Mouse (Mus musculus) neural tube, embryonic 13.5 days (tissue): Measurements from ENCODE around the gene T2. TPM values are rescaled to one million over a fixed set of nuclear protein-coding genes. Genes with fewer than 3 reads are reported as not detected.
A peak's percentile ranks its signal among the peaks of the same experiment; 100 is the strongest.

ENCODE experiments used
- ATAC-seq: fragments of 200-750 bp; cut with Nextera tagmentation; 2 replicates; pipeline ENCODE4 v1.8.0; 2017; ENCODE audit warnings: low read depth, mild to moderate bottlenecking, moderate TSS enrichment, moderate library complexity
- H3K27ac ChIP-seq: fragments of 300-500 bp; sonication (generic); replicated peaks from 2 replicates; pipeline ENCODE4 v1.5.1; 2015; ENCODE audit warnings: moderate library complexity, mild to moderate bottlenecking, inconsistent platforms
- H3K27me3 ChIP-seq: fragments of 300-500 bp; sonication (generic); 2 replicates; pipeline ENCODE4 v1.6.1; 2015; ENCODE audit warnings: mild to moderate bottlenecking, inconsistent platforms
- H3K36me3 ChIP-seq: fragments of 300-500 bp; sonication (generic); 2 replicates; pipeline ENCODE4 v1.6.1; 2015; ENCODE audit warnings: mild to moderate bottlenecking, inconsistent platforms
- H3K4me1 ChIP-seq: fragments of 300-500 bp; sonication (generic); replicated peaks from 2 replicates; pipeline ENCODE4 v1.6.1; 2015; ENCODE audit warnings: inconsistent platforms
- H3K4me2 ChIP-seq: fragments of 300-500 bp; sonication (generic); 2 replicates; pipeline ENCODE4 v1.6.1; 2015; ENCODE audit warnings: inconsistent platforms, mild to moderate bottlenecking, moderate library complexity
- H3K4me3 ChIP-seq: fragments of 300-500 bp; sonication (generic); 2 replicates; pipeline ENCODE4 v1.5.1; 2015; ENCODE audit warnings: mild to moderate bottlenecking, inconsistent platforms
- H3K9ac ChIP-seq: fragments of 300-500 bp; sonication (generic); 2 replicates; pipeline ENCODE4 v1.6.1; 2015; ENCODE audit warnings: moderate library complexity, mild to moderate bottlenecking, inconsistent platforms
- H3K9me3 ChIP-seq: fragments of 300-500 bp; sonication (generic); 2 replicates; pipeline ENCODE4 v1.6.1; 2016; ENCODE audit warnings: inconsistent platforms
- WGBS: fragments of 180-500 bp; shearing (Covaris S2); methylation state at CpG from one replicate; pipeline ENCODE4 v1.1.7; 2015; 5-methylcytosine and 5-hydroxymethylcytosine counted together
- polyA plus RNA-seq: library from polyadenylated mRNA; unstranded; fragments of >200 nt; fragmentation: Nextera tagmentation; extraction: Ambion mirVana; gene quantifications from 2 replicates; pipeline ENCODE4 v1.2.1, GENCODE M21; 2015

The T2 gene
- polyA plus RNA-seq, 1 experiment from 2014 or later = 0.47 TPM

DNA sequence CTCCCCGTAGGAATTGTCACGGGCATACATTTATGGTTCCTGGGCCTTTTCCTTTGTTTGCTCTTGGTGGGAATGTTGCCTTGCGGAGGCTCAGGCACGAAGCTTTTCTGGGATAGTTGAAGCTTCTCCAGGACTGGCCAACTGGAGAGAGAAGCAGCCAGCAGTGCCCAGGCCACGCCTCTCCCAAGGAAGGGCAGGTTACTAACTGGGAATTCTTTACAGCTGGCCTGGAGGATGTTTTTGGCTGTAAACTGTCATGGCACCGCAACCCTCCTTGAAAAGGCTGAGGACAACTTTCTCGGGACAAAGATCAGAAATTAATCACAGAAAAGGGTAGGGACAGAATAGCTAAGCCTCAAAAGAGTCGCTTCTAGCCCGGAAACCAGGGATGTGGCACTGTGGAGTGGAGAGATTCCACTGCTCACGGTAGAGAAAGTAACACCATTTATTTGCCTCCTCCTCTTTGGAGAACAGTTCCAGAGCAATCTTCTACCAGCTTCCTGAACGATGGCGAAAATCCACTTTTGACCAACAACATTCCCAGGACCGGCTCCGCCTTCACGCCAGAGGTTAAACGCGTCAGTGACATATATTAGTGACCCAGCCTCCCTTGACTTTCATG, 76.5 kb downstream of the T2 start:
- Histone ChIP-seq H3K9me3 (no peaks in the 10 kb centered on the region), H3K36me3 (no peaks in the 10 kb centered on the region), H3K27me3 (peaks cover 100% of the 10 kb centered on the region), H3K4me1 (peaks cover 27% of the 10 kb centered on the region), H3K4me3 (no peak overlapping the region), H3K9ac (no peak overlapping the region), H3K27ac (no peak overlapping the region), H3K4me2 (no peak overlapping the region)
- ATAC-seq = no peak
- 1% methylated on average over 17 of the region's 17 CpGs for WGBS

DNA sequence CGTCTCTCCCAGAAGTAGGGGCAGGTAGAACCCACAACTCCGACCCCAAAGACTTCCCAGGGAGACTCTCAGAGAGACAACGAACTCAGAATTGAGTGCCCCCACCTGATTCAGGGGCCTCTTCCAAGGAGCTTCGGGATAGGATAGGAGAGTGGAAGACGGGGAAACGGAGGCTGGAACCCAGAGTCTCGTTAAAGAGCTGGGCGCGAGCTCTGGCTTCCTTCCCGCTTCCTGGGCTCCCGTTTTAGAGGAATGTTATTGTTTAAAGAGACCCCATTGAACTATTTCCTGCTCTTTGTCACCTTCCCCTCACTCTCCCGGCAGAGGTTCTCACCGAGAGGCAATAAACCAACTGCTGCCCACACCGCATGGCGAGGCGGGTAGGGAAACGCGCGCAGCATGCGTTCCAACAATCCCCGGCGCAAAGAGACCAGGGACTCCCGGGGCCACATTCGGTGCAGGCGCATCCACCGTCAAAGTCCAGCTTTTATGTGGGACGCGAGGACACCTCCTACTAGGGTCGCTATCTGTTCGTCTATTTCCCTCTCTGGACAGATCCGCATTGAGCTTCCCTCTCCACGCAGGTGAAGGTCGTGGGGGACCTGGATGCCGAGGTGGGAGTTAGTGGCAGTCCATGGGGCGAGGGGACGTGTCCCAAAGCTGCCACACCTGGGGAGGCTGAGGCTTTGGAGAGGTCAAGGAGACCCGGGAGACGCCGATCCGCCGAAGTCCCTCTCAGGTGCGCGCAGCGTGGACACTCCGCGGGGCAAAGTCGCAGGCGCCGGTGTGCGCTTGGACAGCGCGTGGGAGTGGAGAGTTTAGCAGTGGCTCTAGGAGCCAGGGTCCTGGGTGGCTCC, 77.6 kb downstream of the T2 start:
- H3K9me3 ChIP-seq = no peaks in the 10 kb centered on the region
- no peak overlapping the region for H3K9ac ChIP-seq
- H3K27ac ChIP-seq = no peak overlapping the region
- H3K27me3 ChIP-seq = peaks cover 100% of the 10 kb centered on the region
- peaks cover 27% of the 10 kb centered on the region for H3K4me1 ChIP-seq
- no peak for ATAC-seq
- H3K36me3 ChIP-seq = no peaks in the 10 kb centered on the region
- WGBS = 1% methylated on average over 52 of the region's 52 CpGs
- peak overlapping the region; percentile 41 for H3K4me2 ChIP-seq
- peak overlapping the region; percentile 24 for H3K4me3 ChIP-seq

DNA sequence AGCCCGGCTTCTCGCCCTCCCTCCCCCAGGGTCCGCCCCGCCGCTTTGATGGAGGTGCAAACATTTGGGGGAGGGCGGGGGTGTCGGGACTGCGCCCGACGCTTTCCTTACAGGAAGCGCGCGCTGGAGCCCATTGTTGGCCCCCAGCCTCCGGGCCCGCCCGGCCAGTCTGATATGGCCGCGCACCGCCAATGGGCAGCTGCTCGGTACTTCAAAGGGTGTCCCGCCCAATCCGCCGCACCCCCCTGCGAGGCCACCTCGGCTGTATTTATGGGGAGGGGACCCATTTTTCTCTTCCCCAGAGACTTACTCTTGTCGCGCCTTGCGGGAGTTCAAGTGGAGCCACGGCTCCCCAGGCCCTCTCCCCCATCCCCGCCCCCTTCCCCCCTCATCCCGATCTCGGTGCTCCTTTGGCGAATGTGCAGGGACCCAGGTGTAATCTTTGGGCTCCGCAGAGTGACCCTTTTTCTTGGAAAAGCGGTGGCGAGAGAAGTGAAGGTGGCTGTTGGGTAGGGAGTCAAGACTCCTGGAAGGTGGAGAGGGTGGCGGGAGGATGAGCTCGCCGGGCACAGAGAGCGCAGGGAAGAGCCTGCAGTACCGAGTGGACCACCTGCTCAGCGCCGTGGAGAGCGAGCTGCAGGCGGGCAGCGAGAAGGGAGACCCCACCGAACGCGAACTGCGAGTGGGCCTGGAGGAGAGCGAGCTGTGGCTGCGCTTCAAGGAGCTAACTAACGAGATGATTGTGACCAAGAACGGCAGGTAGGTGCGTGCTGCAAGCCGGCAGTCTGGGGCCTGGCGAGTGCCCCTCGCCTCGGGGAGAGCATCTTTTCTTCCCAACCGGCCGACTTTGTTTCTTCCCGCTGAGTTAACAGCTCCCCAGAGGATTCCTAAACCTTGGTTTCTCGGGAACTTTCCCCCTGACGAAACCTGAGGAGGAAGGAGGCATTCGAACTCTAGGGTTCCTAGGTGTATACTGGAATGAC, 78.5 kb downstream of the T2 start, which contains the start of gene T:
Gene T, plus strand, starts transcription at position 446 of the 983 bp plus-strand sequence.
- peaks cover 100% of the 10 kb centered on the region for H3K27me3 ChIP-seq
- under 1% methylated on average over 63 of the region's 65 CpGs for WGBS
- no peak for ATAC-seq
- H3K4me3 ChIP-seq = peak within 1 kb of the TSS; percentile 24
- H3K27ac ChIP-seq = no peak within 1 kb of the TSS
- H3K4me2 ChIP-seq = peak within 1 kb of the TSS; percentile 41
- no peaks in the 10 kb centered on the region for H3K36me3 ChIP-seq
- H3K9ac ChIP-seq = no peak within 1 kb of the TSS
- no peaks in the 10 kb centered on the region for H3K9me3 ChIP-seq
- peaks cover 25% of the 10 kb centered on the region for H3K4me1 ChIP-seq

DNA sequence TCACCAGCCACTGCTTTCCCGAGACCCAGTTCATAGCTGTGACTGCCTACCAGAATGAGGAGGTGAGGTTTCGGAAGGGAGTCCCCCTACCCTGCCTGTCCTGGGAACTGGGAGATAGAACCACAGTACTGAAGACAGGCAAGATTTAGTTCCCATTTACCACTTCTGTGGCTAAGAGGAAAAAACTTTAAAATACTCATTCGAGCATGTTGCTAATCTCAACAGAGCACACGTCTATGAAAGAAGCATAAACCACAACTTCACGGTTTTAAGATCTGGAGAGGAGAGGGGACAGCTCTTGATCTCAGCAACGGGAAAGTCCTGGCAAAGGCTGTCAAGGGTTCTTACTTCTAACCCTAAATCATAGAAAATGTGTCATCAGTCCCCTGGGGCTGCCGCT, 80.4 kb downstream of the T2 start:
- Histone ChIP-seq H3K9ac (no peak overlapping the region), H3K9me3 (no peaks in the 10 kb centered on the region)
- ATAC-seq = no peak

DNA sequence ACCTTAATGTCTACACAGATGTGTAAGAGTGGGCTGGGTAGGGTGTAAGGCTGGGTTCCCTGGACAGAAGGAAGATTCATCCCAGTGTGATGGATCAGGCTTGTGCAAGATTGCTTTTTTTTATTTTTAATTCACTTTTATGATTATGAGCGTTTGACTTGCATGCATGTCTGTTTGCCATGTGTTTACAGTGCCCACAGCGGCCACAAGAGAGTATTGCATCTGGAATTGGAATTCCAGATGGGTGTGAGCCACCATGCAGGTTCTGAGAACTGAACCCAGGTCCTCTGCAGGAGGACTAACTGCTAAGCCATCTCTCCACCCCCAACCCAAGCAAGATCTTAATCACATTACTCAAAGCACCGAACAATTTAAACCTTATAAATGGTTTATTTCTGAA, 88.3 kb downstream of the T2 start:
- H3K9ac ChIP-seq = no peak overlapping the region
- WGBS = 63% methylated on average over 3 of the region's 3 CpGs
- H3K4me3 ChIP-seq = no peak overlapping the region
- H3K4me1 ChIP-seq = peaks cover 5% of the 10 kb centered on the region
- no peak for ATAC-seq
- H3K27ac ChIP-seq = no peak overlapping the region
- H3K27me3 ChIP-seq = peaks cover 12% of the 10 kb centered on the region
- no peak overlapping the region for H3K4me2 ChIP-seq
- peaks cover 3% of the 10 kb centered on the region; the same call in 1 of the 2 replicates for H3K9me3 ChIP-seq
- no peaks in the 10 kb centered on the region for H3K36me3 ChIP-seq

More for the DNA sequence above, 80.4 kb downstream of the T2 start:
- Histone ChIP-seq H3K4me2 (no peak overlapping the region), H3K27me3 (peaks cover 90% of the 10 kb centered on the region), H3K4me1 (peaks cover 18% of the 10 kb centered on the region), H3K36me3 (no peaks in the 10 kb centered on the region), H3K4me3 (no peak overlapping the region), H3K27ac (no peak overlapping the region)
- WGBS = 40% methylated on average over 7 of the region's 7 CpGs

DNA sequence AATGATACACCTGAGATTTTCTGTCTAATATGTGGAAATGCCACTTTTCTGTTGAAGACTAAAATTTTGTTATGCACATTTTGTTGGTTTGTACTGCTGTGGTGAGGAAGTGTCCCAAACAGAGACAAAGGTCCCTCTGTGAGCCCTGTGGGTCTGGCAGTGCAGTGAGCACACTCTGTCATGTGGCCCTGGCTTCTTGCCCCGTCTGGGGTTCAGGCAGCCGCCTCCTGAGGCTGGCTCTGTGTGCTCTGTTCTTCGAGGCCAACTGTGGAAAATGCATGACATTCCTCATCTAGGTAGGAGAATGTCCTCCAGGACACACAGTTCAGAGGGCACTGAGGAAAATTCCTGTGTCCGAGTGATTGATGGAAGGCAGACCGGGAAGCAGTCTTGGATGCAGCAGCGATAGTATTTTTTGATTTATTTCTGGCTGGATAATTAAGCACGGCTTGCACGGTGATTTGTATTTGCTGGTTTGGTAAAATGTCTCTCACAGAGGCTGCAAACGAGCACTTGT, 91.9 kb downstream of the T2 start:
- no peaks in the 10 kb centered on the region for H3K36me3 ChIP-seq
- H3K27me3 ChIP-seq = no peaks in the 10 kb centered on the region
- no peak for ATAC-seq
- H3K4me2 ChIP-seq = no peak overlapping the region
- no peak overlapping the region for H3K9ac ChIP-seq
- H3K9me3 ChIP-seq = peaks cover 3% of the 10 kb centered on the region; the same call in 1 of the 2 replicates
- no peak overlapping the region for H3K27ac ChIP-seq
- 13% methylated on average over 9 of the region's 9 CpGs for WGBS
- H3K4me1 ChIP-seq = peaks cover 5% of the 10 kb centered on the region
- H3K4me3 ChIP-seq = no peak overlapping the region

DNA sequence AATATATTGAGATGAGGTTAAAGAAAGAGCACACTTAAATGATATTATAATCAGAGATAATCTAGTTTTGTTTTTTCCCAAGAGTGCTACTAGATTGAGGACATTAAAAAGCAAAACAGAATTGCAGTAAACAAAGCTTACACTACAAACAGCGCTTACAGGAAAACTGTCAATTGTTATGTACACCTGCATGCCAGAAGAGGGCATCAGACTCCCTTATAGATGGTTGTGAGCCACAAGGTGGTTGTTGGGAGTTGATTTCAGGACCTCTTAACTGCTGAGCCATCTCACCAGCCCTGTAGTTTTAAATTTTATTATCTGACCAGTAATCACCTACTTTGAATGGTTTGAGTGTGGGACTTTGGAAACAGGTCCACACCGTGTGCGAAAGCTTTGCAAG, 92.5 kb downstream of the T2 start:
- WGBS = 72% methylated on average over 3 of the region's 3 CpGs

DNA sequence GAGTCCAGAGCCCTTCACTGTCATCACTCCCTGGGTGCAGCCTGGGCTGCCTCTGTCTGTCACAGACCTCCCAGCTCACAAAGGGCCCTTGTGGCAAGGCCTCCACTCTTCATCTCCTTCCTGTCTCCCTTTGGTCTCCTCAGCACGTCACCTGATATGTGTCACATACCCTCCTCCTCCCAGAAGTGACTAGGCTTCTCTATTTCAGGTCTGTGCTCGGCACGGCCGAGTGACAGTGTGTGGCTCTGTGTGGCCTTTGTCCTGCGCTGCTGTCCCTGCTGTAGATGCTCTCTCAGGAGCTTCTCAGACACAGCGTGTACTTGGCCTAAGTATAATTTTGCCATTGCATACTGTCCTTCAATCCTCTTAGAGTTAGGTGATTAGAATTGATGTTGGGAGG, 99.4 kb downstream of the T2 start:
- H3K27me3 ChIP-seq = 0 out of 2 replicates have a peak, but pooled peaks cover 2% of the 10 kb centered on the region

More for the DNA sequence above, 92.5 kb downstream of the T2 start:
- H3K4me3 ChIP-seq = no peak overlapping the region
- peaks cover 5% of the 10 kb centered on the region for H3K4me1 ChIP-seq
- ATAC-seq = no peak
- no peak overlapping the region for H3K27ac ChIP-seq
- peaks cover 3% of the 10 kb centered on the region; the same call in 1 of the 2 replicates for H3K9me3 ChIP-seq
- no peaks in the 10 kb centered on the region for H3K36me3 ChIP-seq
- H3K4me2 ChIP-seq = no peak overlapping the region
- H3K27me3 ChIP-seq = no peaks in the 10 kb centered on the region
- no peak overlapping the region for H3K9ac ChIP-seq

DNA sequence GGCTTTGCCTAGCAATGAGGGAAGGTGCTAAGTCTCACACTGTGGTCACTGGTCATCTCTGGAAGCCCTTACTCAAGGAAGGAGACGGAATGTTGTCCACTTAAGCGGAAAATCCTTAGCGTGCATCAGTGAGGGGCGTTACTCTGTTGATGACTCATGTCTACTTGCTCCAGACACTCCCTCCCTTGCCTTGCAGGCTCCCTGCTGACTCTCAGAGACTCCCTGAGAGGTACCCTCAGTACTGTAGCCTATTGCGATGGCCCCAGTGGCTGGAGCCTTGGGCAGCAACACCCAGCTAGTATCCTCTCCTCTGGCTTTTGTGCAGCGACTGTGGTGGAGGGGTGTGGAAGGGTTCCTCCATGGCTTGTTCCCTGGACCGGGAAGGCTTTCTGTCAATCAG, 99.8 kb downstream of the T2 start:
- Histone ChIP-seq H3K9ac (no peak overlapping the region), H3K4me3 (no peak overlapping the region), H3K36me3 (no peaks in the 10 kb centered on the region), H3K9me3 (no peaks in the 10 kb centered on the region), H3K27me3 (0 out of 2 replicates have a peak, but pooled peaks cover 3% of the 10 kb centered on the region), H3K4me1 (peaks cover 9% of the 10 kb centered on the region), H3K27ac (no peak overlapping the region), H3K4me2 (no peak overlapping the region)
- WGBS = 68% methylated on average over 7 of the region's 7 CpGs
- no peak for ATAC-seq

More for the DNA sequence above, 99.4 kb downstream of the T2 start:
- Histone ChIP-seq H3K9ac (no peak overlapping the region), H3K27ac (no peak overlapping the region), H3K4me3 (no peak overlapping the region), H3K4me2 (no peak overlapping the region), H3K9me3 (no peaks in the 10 kb centered on the region), H3K36me3 (no peaks in the 10 kb centered on the region), H3K4me1 (peaks cover 9% of the 10 kb centered on the region)
- WGBS = 60% methylated on average over 6 of the region's 6 CpGs
- no peak for ATAC-seq

DNA sequence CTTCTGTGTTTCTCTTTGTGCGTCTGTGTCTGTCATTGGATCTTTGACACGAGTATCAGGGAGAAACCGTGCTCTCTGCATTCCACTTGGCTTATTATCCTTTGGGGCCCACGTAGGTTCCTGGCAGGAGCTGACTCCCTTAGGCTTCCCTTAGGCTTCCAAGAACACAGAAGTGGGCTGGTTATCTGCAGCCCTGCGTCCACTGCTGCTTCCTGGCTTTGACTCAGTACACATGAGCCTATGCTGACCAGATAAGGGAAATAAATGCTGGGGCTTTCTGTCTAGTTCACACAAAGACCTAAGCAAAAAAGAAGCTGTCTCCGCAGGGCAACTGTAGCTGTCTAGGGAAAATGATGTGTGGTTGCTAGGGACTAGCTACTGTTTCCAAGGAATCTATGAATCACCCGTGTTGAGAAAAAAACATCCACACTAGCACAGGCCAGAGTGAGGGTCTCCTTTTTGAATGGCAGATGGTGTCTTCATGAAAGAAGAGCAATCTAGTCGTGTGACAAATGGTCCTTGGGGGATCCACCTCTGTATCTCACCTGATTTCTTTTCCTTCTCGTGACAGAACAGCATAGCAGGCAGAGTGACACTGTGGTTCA, 101.2 kb downstream of the T2 start:
- WGBS = 42% methylated on average over 9 of the region's 9 CpGs

DNA sequence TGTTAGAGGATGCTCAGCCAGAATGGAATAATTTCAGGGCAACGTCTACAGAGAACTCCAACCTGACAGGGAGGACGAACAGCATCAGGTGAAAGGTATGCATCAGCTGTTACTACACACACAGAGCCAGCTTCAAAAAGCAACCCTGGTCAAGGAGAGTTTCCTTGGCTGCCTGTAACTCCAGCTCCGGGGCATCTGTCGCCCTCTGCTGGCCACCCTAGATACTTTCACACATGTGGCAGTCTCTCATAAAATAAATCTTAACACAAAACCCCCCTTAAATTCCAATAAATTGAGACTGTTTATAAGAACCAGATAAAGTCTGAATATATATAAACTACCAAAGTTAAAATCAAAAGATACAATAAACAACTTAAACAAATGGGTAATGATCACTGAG, 105.8 kb downstream of the T2 start:
- ATAC-seq = no peak
- Histone ChIP-seq H3K4me1 (peaks cover 8% of the 10 kb centered on the region), H3K4me3 (no peak overlapping the region), H3K4me2 (no peak overlapping the region), H3K27me3 (peaks cover 8% of the 10 kb centered on the region), H3K9me3 (no peaks in the 10 kb centered on the region), H3K9ac (no peak overlapping the region), H3K27ac (no peak overlapping the region), H3K36me3 (no peaks in the 10 kb centered on the region)
- 6% methylated on average over 4 of the region's 4 CpGs for whole genome bisulfite sequencing

More for the DNA sequence above, 101.2 kb downstream of the T2 start:
- H3K27ac ChIP-seq = peak overlapping the region; percentile 23; the same call in 1 of the 2 replicates
- H3K4me2 ChIP-seq = no peak overlapping the region
- peaks cover 9% of the 10 kb centered on the region for H3K4me1 ChIP-seq
- no peaks in the 10 kb centered on the region for H3K36me3 ChIP-seq
- no peak overlapping the region for H3K9ac ChIP-seq
- ATAC-seq = no peak
- H3K9me3 ChIP-seq = no peaks in the 10 kb centered on the region
- H3K4me3 ChIP-seq = no peak overlapping the region
- peaks cover 3% of the 10 kb centered on the region; the same call in 1 of the 2 replicates for H3K27me3 ChIP-seq
